Mouse (Mus musculus) spleen, postnatal 10 days (tissue): Measurements from ENCODE around the gene Sugt1.

Source experiments
- DNase-seq, 2 experiments: peaks; one replicate each; pipeline ENCODE4 v3.0.0; 2021 to 2022; ENCODE audit warnings: low spot score in 2 of 2

Sugt1 gene

GRCm38 (mm10) chr14:79587139-79587851 is at the start of gene Sugt1:
Sugt1 (plus strand) TSS chr14:79587691.
- peak; percentile 97 to 99 for DNase-seq

GRCm38 (mm10) chr14:79537921-79538320 is 49.6 kb upstream of the Sugt1 start:
- DNase-seq: no peak

- DNase-seq: no peak
These were observed 45.9 kb upstream of the Sugt1 start for GRCm38 (mm10) chr14:79541606-79542005.

GRCm38 (mm10) chr14:79549343-79549742 is 38.1 kb upstream of the Sugt1 start:
- no peak for DNase-seq

GRCm38 (mm10) chr14:79551929-79552328 is 35.6 kb upstream of the Sugt1 start:
- no peak for DNase-seq

- DNase-seq: no peak
These were observed 34.6 kb upstream of the Sugt1 start for GRCm38 (mm10) chr14:79552854-79553253.

- DNase-seq: no peak
These were observed 29.7 kb upstream of the Sugt1 start for GRCm38 (mm10) chr14:79557796-79558195.

- peak in 1 of 2 experiments; percentile 72 for DNase-seq
These were observed 24.7 kb upstream of the Sugt1 start for GRCm38 (mm10) chr14:79562745-79563144.

- DNase-seq: no peak
These were observed 22.7 kb upstream of the Sugt1 start for GRCm38 (mm10) chr14:79564784-79565183.

GRCm38 (mm10) chr14:79573482-79574191 is 13.9 kb upstream of the Sugt1 start:
- DNase-seq: no peak

GRCm38 (mm10) chr14:79574361-79574760 is 13.1 kb upstream of the Sugt1 start:
- DNase-seq: no peak

- no peak for DNase-seq
These were observed 3.8 kb upstream of the Sugt1 start for GRCm38 (mm10) chr14:79583526-79584245.

GRCm38 (mm10) chr14:79586499-79587138 is 872 bp upstream of the Sugt1 start:
- no peak for DNase-seq

GRCm38 (mm10) chr14:79587852-79588229 is 350 bp downstream of the Sugt1 start:
- no peak for DNase-seq

GRCm38 (mm10) chr14:79588534-79588951 is 1.1 kb downstream of the Sugt1 start:
- no peak for DNase-seq

- DNase-seq: no peak
These were observed 1.9 kb downstream of the Sugt1 start for GRCm38 (mm10) chr14:79589401-79589800.

GRCm38 (mm10) chr14:79590916-79591315 is 3.4 kb downstream of the Sugt1 start:
- no peak for DNase-seq

- DNase-seq: no peak
These were observed 4.1 kb downstream of the Sugt1 start for GRCm38 (mm10) chr14:79591611-79592010.

GRCm38 (mm10) chr14:79594069-79594468 is 6.6 kb downstream of the Sugt1 start:
- no peak for DNase-seq

- DNase-seq: no peak
These were observed 9.1 kb downstream of the Sugt1 start for GRCm38 (mm10) chr14:79596602-79597001.

- DNase-seq: no peak
These were observed 18.4 kb downstream of the Sugt1 start for GRCm38 (mm10) chr14:79605881-79606280.

- no peak for DNase-seq
These were observed 18.9 kb downstream of the Sugt1 start for GRCm38 (mm10) chr14:79606392-79606791.
